Mouse (Mus musculus) adrenal gland, postnatal 10 days (tissue): ENCODE measurements around the gene Tbx4. TPM values are rescaled to one million over a fixed set of nuclear protein-coding genes. Genes with fewer than 3 reads are reported as not detected.
A peak's percentile ranks its signal among the peaks of the same experiment; 100 is the strongest.

Experiments
- DNase-seq: peaks from one replicate; pipeline ENCODE4 v3.0.0; 2021; ENCODE audit warnings: mixed read lengths
- long read RNA-seq, 2 experiments: library from polyadenylated mRNA; stranded (forward); transcript quantifications; one replicate each; pipeline ENCODE4 v2.0.0; 2021
- total RNA-seq, 2 experiments: library from RNA; stranded (reverse); gene quantifications; 2 replicates each; pipeline ENCODE4 v1.2.3; 2021

Gene Tbx4
- total RNA-seq: under 1 TPM in 1 of 2 experiments, not detected in 1; 0.12 TPM
- long read RNA-seq, experiment 1: 0 reads
- long read RNA-seq, experiment 2: 0 reads

DNA sequence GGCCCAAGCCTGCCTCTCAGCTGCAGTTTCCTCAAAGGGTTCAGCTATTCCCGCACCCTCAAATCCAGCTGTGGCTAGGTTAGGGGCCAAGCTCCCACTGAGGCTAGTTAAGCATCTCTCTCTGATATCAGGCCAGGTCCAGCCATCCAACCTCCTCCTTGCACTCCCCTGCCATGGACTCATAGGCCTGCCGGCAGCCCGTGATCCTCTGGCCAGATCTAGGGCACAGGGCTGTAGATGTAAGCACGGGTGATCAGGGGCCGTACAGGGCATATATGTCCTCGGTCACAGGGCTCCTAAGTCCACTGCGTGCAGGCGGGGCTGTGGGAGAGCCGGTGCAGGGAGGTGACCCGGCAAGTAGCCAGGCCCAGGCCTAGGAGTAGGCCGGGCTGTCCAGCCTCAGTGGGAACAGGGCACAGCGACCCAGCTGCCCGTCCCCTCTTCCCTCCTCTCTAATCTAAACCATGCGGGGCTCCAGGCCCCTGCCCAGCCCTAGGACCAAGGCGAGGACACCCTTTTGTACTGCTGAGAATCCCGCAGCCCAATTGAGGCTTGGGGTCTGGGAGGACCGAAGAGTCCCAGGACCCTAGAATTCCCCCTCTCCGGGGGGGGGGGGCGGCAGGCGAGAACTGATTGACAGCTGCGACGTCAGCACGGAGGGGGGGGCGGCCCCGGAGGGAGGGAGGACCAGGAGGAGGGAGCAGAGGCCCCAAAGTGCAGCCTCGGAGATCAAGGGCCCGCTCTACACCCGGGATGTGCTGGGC, at the start of gene Tbx4:
Tbx4 (plus strand) TSS at position 758 of the 764 bp plus-strand sequence.
- DNase-seq: no peak

DNA sequence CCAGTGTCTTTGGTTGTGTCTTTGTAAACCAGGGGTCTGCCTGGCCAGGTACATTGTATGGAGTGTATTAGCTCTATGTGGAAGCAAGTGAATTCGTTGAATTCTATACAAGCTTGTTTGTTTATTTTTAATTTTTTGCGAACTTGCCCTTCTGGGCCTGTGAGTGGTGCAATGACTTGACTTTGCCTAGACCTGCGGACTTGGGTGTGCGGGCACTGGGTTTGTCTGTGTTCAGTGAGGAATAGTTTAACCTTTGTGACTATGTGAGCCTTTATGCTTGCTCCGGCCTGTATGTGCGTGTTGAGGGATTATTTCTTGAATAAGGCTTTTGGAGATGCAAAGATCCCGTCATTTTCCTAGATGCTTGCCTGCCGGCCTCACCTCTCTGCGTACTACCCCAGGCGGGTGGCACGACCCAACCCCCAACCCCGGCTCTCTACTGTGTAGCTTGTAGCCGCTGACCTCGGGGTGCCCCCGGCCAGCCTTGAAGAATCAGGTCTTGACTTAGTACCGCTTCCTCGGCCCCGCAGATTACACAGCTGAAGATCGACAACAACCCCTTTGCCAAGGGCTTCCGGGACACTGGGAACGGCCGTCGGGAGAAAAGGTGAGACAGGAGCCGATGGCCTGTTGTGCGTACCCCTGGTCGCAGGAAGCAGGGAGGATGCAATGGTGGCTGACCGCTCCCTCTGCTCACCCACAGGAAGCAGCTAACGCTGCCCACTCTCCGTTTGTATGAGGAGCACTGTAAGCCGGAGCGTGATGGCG, 49.5 kb upstream of the Tbx4 start:
- peak; percentile 62 for DNase-seq

DNA sequence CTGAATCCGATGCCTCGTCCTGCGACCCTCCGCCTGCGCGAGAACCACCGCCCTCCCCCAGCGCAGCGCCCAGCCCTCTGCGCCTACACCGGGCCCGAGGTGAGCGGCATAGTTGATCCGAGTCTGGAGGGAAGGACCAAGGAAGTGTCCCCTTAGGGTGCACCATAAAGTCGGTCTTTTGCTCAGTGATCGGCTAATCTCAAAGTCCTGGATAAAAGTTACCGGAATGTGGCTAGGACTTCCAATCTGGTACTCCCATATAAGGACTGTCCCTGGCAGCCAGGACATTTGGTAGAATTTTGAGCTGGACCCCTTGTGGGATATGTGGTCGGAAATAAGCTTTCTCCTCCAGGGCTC, 49.0 kb upstream of the Tbx4 start:
- no peak for DNase-seq

DNA sequence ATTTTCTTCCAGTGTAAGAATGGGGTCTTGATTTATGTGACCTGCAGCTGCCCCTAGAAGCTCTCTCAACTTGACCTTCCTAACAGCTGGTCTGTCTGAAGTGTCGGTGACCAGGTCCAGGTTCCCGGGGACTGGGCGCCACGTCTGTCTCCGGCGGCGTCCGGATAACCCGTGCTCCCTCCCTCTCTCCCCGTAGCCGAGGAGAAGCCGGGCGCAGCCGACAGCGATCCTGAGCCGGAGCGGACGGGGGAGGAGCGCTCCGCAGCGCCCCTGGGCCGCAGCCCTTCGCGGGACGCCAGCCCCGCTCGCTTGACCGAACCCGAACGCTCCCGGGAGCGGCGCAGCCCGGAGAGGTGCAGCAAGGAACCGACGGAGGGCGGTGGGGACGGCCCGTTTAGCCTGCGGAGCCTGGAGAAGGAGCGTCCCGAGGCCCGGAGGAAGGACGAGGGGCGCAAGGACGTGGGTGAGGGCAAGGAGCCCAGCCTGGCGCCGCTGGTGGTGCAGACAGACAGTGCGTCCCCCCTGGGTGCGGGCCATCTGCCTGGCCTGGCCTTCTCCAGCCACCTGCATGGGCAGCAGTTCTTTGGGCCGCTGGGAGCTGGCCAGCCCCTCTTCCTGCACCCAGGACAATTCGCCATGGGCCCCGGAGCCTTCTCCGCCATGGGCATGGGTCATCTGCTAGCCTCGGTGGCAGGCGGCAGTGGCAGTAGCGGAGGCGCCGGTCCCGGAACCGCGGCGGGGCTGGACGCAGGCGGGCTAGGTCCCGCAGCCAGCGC, 48.4 kb upstream of the Tbx4 start:
- DNase-seq: peak; percentile 61

DNA sequence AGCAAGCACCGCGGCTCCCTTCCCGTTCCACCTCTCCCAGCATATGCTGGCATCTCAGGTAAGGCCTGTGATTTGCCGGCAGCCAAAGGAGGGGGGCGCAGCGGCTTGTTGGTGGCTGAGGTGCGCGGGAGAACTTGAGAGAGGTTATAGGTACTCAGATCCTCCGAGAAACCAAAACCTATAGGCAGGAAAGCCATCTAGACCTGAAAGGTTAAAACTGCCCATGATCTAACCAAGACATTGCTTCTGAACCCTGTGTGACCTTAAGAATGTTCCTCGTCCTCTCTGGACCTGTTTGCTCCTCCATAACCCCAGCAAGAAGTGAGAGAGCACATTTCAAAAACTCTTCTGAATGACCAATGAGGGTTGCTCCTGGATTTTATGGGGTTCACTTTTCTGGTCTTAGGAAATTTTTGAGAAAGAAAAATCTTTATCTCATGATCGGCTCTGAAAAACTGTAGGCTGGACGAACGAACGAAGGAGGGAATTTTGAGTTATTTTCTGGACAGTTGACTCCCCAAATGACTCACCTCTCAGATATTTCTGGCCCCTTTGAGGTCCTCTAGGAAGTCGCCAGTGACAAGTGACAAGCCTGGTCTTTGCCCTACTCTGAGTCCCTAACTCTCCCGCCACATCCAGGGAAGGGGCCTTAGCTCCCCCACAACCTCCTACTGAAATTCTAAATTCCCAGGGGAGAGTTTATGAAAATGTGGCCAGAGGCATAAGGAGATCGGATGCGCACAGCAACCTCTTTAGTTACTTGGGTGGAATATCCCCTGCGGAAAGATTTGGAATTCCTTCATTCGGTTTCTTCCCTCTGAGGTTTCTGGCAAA, 47.6 kb upstream of the Tbx4 start:
- no peak for DNase-seq

DNA sequence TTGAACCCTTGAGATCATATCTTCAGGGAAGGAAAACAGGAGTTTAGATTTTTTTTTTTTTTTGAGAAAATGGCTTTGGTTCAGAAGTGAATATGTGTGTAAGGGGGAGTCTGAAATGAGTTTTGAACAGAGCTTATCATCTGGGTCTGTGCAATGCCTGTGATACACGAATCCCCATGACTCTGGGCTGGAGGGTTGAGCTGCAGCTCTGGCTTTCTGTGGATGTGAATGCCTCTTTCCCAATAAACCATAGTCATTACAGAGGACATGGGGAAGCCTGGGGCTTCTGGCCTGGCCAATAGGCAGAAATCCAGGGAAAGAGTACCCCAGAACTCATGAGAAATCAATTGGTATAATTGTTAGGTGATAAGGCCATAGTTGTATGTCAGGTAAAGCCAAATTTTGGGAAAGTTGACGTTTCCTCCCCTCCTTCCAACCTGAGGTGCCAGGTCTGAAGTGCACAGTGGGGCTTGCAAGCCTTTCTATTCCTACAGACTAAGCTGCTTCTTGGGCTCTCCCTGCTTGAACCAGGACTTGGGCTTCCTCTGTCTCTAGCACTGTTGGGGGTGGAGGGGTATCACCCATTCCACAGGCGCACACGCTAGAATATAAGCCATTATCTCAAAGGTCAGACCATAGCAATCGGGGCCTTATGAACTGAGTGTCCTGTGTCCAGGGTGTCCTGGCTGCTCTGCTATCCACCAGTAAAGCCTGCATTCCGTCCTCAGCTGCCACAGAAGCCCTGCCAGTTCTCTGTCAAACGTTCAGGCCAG, 46.8 kb upstream of the Tbx4 start:
- no peak for DNase-seq

DNA sequence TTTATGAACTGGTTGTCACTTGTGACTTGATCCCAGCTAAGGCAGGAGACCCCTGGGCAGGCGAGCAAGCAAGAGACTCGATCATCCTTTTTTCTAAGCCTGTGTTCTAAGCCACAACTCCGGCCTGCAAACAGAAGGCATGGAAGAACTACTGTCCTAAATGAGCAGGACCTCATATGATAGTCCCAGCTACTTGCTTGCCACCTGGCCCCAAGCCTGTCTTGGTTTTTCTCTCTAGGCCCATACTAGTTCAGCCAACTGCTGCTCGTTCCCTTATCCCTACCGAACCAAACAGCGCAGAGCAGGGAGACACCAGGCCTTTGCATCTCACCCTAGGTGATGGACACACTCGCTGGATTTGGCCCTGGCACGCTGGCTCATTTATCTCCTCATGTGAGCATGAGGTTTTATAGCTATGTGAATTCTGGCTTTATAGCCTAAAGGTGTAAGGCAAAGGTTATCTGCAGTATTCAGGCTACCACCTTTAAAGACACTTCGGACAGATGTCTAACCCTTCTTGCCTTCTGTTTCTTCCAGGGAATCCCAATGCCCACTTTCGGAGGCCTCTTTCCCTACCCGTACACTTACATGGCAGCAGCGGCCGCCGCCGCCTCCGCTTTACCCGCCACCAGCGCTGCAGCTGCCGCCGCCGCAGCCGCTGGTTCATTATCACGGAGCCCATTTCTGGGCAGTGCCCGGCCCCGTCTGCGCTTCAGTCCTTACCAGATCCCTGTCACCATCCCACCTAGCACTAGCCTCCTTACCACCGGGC, 46.0 kb upstream of the Tbx4 start:
- peak; percentile 43 for DNase-seq

DNA sequence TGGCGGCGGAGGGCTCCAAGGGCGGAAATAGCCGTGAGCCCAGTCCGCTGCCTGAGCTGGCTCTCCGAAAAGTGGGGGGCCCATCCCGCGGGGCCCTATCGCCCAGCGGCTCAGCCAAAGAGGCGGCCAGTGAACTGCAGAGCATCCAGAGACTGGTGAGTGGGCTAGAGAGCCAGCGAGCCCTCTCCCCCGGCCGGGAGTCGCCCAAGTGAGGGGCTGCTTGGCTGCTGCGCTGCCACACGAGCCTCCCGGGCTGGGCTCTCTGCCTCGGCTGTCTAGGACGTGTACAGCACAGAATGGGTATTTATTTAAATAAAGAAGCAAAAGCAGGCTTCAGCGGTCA, 45.4 kb upstream of the Tbx4 start:
- no peak for DNase-seq

DNA sequence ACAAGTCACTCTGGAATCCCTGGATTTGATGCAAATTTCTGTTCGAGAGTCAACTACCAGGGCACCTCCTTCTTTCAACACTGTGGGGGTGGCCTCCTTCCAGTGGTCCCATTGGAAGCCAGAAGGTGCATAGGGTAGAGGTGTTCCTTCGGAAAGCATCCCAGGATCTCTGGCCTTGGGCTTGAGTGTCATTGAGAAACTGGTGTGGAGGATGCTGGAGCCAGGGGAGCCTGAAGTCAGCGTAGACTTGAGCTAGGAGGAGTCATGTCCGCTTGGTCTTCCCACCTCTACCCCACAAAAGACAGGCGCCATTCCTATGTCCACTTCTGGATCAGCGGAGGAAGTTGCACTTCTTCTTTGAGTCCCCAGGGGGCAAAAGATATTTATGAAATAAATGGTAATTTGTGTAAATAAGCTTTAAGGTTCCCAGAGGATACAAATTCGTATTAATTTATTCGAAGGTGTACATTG, 45.0 kb upstream of the Tbx4 start:
- no peak for DNase-seq

DNA sequence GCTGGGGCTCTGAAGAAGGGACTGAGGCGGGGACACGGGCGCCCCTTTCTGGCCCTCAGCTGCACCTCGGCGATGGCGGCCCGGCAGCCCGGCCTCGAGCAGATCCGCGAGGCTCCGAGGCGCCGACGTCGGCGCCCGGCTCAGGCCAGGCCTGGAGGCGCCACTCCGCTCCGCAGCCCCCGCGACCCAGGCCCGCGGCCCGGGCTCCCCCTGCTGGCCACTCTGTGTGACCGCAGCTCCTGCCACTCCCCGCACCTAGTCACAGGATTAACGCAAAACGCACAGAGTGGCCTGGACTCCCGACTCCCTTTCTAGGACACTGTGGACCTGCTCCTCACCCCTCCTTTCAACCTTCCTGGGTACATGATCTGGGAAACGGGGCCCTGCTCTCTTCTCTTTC, 44.2 kb upstream of the Tbx4 start:
- DNase-seq: peak; percentile 89

DNA sequence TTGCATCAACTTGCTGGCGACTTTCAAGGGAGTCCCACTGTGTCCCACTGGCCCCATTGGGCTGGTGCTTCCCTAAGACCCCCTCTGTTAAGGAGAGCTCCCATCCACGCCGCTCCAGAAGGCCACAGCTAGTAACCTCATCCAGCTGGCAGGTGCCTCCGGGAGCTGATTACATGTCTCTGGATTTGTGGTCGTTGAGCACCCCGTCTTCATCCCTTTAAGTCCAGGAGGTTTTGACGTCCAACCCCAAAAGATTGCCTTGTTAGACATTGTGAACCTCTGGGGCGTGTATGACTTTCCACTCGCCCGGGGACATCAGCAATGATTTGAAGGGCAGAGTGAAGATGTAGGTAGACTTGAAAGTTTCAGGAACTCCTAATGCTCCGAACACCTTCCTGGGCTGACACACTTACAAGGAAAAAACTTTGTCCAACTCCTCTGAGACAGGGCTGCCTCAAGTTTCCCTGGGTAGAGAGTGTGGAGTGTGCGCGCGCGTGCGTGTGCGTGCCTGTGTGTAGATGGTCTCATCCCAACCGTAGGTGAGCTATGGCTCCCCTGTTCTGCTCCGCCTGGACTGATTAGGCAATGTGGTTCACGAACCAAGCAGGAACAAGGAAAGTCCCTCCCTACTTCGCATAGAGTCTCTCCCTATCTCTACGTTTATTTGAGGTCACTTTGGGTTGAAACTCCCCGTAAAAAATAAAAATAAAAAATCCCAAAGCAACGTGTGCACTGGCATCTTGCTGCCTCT, 43.5 kb upstream of the Tbx4 start:
- no peak for DNase-seq

DNA sequence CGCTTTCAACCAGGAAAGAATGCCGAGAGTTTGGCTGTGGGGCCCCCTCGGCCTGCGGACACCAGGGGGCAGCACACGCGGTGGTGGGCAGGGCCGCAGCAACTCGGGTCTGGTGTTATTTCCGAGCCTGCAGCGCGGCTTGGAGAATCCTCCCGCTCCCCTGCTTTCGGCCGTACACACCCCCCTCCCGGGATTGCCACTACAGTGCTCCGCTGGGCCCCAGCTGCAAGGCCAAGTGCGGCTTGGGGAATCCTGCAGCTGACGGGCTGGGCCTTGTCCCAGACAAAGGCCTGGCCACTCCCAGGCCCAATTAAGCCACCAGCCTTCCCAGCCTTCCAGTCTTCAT, 42.9 kb upstream of the Tbx4 start:
- DNase-seq: peak; percentile 92

DNA sequence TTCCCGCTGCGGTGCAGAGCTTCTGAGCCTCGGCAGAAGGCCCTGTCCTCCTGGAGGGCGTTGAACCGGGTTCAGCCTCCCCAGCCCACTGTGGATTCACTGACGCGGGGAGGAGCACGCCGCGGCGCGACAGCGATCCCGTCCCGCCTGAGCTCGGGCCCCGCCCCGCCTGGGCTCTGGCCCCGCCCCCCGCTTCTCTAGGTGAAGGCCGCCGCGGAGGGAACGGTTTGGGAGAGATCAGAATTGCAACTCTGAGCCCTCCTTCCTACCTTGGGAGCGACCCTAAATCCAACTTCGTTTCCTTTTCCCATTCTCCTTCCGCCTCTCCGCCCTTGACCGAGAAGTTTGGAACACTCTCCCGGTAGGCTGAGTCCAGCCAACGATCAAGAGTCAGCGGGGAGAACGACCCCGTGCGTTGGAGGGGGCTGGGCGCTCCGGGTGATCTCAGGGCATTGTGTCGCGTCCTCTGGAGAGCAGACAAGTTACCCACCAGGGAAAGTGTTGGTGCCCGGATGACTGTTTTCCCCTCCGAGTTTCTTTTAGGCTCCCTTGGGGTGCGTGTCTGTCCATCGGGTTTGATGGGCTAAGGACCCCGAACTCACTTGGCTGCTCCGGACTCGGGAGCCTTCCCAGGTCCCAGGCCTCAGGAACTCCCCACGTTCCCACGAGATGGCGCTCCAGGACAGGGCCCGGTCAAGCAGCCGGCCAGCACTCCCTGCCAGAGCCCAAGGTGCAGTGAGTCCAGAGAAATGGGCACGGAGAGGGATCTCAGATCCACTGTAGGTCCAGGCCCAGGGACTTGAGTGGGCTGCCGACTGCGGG, 41.9 kb upstream of the Tbx4 start:
- peak; percentile 96 for DNase-seq

DNA sequence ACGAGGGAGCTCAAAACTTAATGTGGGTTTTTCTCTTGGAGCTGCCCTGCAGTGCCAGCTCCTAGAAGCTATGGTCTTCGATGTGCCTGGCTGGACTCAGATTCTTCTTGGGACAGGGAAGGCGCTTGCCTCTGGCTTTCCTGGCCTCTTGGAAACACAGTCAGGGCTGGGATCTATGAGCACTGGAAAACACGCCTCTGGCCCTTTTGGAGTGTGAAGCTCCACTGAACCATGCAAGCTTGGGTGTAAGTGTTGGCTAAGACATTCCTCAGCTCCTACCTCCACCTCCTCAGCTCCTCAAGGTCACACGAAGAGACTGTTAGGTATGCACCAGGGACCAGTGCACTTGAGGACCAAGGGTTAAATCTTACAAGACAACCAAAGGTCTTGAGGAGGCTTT, 41.3 kb upstream of the Tbx4 start:
- no peak for DNase-seq

DNA sequence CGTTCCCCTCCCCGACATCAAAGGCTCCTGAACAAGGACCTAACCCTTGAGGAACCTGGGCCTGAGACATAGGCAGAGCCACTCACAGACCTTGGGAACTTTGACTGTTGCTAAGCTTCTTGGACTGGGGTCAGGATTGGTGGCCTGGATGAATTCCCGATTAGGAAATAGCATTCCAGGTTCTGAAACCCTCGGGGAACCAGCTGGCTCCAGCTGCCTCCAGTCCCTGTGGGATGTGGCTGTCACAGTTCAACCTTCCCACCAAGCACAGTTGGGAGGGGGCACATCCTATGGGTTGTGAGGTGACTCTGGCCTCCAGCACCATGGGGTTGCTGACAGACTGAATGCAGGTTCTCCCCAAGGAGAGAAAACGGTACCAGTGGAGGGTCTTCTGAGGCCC, 40.3 kb upstream of the Tbx4 start:
- peak; percentile 75 for DNase-seq

DNA sequence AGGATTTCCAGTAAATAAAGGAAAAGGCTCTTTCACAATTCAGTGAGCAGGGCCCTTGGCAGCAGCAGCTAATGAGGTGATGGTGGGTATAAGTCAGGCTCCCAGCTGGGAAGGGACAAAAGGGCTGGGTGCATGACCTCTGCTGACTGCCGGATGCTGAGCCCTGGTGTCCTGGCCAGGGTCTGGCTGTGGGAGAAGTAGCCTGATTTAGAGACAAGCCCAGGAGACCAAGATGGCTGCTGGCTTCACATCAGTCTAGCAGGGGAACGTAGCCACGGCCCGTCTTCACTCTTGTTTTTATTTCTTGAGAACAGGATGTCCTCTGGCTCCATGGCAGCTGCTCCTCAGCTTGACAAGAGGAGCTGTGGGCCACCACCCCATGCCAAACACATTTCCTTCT, 39.7 kb upstream of the Tbx4 start:
- DNase-seq: peak; percentile 61

DNA sequence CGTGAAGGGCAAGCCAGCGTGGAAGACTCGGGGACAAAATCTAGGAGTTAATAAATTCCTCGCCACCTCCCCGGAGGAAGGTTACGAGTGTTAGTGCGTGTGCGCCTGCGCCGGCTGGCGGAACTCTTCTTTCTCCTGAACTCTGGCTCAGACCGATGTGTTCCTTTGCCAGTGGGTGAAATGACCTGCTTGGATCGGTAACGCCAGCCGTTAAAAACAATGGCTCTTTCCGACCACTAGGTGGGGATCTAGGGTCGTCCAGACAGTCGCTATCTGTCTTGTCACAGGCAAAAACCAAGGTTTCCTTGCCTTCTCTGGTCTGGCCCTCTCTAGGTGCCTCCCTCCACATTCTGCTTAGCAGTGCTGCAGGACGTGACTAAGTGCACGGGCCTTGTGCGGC, 37.2 kb upstream of the Tbx4 start:
- peak; percentile 84 for DNase-seq

DNA sequence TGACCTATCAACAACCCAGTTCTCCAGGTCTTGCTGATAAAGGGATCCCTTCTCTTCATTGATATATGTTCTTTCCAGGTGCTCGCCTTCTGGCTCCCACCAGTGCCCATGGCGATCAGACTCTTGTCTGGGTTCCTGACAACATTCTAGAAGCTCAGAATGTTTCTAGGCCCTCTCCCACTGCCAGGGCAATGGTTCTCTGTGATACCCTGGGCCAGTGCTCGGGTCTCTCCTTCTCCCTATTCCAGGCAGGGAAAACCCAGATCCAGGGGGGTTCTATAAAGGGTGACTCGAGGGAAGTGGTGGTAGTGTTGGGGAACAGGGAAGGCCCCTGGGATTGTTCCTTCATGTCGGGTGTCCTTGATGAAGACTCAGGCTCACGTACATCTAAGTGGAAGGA, 36.0 kb upstream of the Tbx4 start, which contains the start of gene Gm11444:
Gm11444 (minus strand) TSS at position 101 of the 400 bp plus-strand sequence.
- DNase-seq: no peak

DNA sequence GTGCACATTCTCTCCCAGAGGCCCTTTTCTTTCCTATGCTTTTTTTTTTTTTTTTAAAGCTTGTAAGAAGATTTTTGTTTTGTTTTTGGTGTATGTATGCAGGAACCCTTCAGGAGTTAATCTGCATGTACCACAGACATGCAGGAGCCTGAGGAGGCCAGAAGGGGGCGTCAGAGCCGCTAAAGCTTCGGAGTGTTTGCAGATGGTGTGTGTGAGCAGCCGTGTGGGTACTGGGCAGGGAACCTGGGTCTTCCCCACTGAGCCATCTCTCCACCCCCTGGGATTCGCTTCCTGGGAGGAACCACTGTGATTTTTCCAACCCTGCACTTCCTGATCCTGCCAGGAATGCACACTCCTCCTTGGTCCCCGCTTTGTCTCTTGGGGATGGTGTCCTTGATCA, 35.5 kb upstream of the Tbx4 start:
- peak; percentile 28 for DNase-seq
